Mouse (Mus musculus) heart, embryonic 10.5 days (tissue): ENCODE results near the gene Avp. TPM values are rescaled to one million over a fixed set of nuclear protein-coding genes. Genes with fewer than 3 reads are reported as not detected.

Source experiments
- DNase-seq: peaks from one replicate; pipeline ENCODE4 v3.0.0-alpha.2; 2017; ENCODE audit warnings: low spot score
- H3K27ac ChIP-seq: fragments of 300-500 bp; sonication (generic); 2 replicates; pipeline ENCODE4 v1.5.1; 2016; ENCODE audit warnings: mild to moderate bottlenecking
- H3K27me3 ChIP-seq: fragments of 300-500 bp; sonication (generic); 2 replicates; pipeline ENCODE4 v1.6.1; 2016; ENCODE audit warnings: mild to moderate bottlenecking; ENCODE audit not compliant: poor library complexity, insufficient read depth, severe bottlenecking
- H3K36me3 ChIP-seq: fragments of 300-500 bp; sonication (generic); 2 replicates; pipeline ENCODE4 v1.6.1; 2016; ENCODE audit warnings: mild to moderate bottlenecking, moderate library complexity
- H3K4me1 ChIP-seq: fragments of 300-500 bp; sonication (generic); 2 replicates; pipeline ENCODE4 v1.6.1; 2016; ENCODE audit warnings: mild to moderate bottlenecking
- H3K4me3 ChIP-seq: fragments of 300-500 bp; sonication (generic); 2 replicates; pipeline ENCODE4 v1.5.1; 2016; ENCODE audit warnings: mild to moderate bottlenecking, moderate library complexity
- H3K9me3 ChIP-seq: fragments of 300-500 bp; sonication (generic); 2 replicates; pipeline ENCODE4 v1.6.1; 2016; ENCODE audit warnings: mild to moderate bottlenecking, moderate library complexity
- WGBS: fragments of 180-500 bp; shearing (Covaris S2); methylation state at CpG from one replicate; pipeline ENCODE4 v1.1.7; 2016; 5-methylcytosine and 5-hydroxymethylcytosine counted together
- polyA plus RNA-seq: library from polyadenylated mRNA; unstranded; fragments of >200 nt; fragmentation: Nextera tagmentation; extraction: Ambion mirVana; gene quantifications from 2 replicates; pipeline ENCODE4 v1.2.1, GENCODE M21; 2016

Avp gene
- polyA plus RNA-seq, result 0.33 and 1.2 TPM in 2 replicates

DNA sequence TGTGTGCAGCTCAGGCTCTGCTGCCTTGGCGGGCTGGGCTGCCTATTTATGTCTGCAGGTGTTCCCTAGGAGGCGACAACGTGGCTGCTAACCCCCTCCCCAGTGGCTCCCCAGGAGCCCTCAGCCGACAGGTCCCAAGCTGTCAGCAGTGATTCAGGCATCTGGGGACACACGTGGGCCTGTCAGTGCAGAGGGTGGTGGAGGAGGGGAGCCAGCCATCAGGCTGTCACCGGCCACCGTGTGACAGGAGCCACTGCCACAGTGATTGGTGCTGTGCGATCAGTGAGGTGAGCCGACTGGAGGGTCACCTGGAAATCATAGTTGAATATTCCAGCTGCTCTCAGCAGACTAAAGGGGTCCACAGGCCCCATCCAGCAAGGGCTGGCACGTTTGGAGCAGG is at the start of gene Avp:
TSS of gene Avp (minus strand) at position 3 of the 400 bp plus-strand sequence.
- peaks cover 66% of the 10 kb centered on the region for H3K27me3 ChIP-seq
- peaks cover 40% of the 10 kb centered on the region for H3K4me1 ChIP-seq
- H3K4me3 ChIP-seq, result 0 out of 2 replicates have a peak within 1 kb of the TSS, but pooled peaks have one; percentile 5
- no peaks in the 10 kb centered on the region for H3K36me3 ChIP-seq
- no peaks in the 10 kb centered on the region for H3K9me3 ChIP-seq
- H3K27ac ChIP-seq, result no peak within 1 kb of the TSS
- WGBS, result 20% methylated on average over 10 of the region's 10 CpGs
- DNase-seq, result no peak

GRCm38 (mm10) chr2:130629839-130630203 is 47.5 kb upstream of the Avp start, which contains the start of the genes Fastkd5 and Ubox5:
Gene Fastkd5, minus strand, starts transcription at chr2:130630027.
Gene Ubox5, minus strand, starts transcription at chr2:130630038.
- DNase-seq, result peak; percentile 93
- WGBS, result under 1% methylated on average over 25 of the region's 25 CpGs

GRCm38 (mm10) chr2:130629080-130629838 is 46.9 kb upstream of the Avp start:
- Histone ChIP-seq H3K4me1 (peaks cover 11% of the 10 kb centered on the region; the same call in 1 of the 2 replicates), H3K9me3 (no peaks in the 10 kb centered on the region), H3K27ac (peak overlapping the region; percentile 95), H3K27me3 (peaks cover 15% of the 10 kb centered on the region), H3K4me3 (peak overlapping the region; percentile 99), H3K36me3 (peaks cover 31% of the 10 kb centered on the region)
- 2% methylated on average over 37 of the region's 37 CpGs for WGBS
- DNase-seq, result peak; percentile 84

More at GRCm38 (mm10) chr2:130629839-130630203, 47.5 kb upstream of the Avp start, which contains the start of the genes Fastkd5 and Ubox5:
- Histone ChIP-seq H3K4me3 (peak within 1 kb of the TSS; percentile 99), H3K27ac (peak within 1 kb of the TSS; percentile 95), H3K27me3 (peaks cover 20% of the 10 kb centered on the region), H3K4me1 (peaks cover 16% of the 10 kb centered on the region), H3K36me3 (peaks cover 29% of the 10 kb centered on the region), H3K9me3 (no peaks in the 10 kb centered on the region)

DNA sequence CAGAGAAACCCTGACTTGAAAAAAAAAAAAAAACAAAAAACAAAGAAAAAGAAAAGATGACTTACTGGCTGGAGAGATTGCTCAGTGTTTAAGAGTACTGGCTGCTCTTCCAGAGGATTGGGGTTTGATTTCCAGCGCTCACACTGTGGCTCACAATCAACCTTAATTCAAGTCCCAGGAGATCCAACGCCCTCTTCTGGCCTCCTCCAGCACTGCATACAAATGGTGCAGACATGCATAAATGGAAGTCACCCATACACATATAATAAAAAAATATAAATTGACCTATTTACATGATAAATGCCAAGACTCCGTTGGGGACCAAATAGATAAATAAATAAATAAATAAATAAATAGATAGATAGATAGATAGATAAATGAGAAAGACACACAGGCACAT is 46.1 kb upstream of the Avp start:
- DNase-seq, result no peak
- peak overlapping the region; percentile 99 for H3K4me3 ChIP-seq

GRCm38 (mm10) chr2:130618972-130619371 is 36.6 kb upstream of the Avp start:
- Histone ChIP-seq H3K27me3 (no peaks in the 10 kb centered on the region), H3K4me3 (no peak overlapping the region), H3K9me3 (no peaks in the 10 kb centered on the region), H3K36me3 (peaks cover 64% of the 10 kb centered on the region), H3K4me1 (no peaks in the 10 kb centered on the region), H3K27ac (no peak overlapping the region)
- no peak for DNase-seq
- WGBS, result 87% methylated on average over 7 of the region's 7 CpGs

More for the DNA sequence above, 46.1 kb upstream of the Avp start:
- peaks cover 6% of the 10 kb centered on the region for H3K27me3 ChIP-seq
- 51% methylated on average over 3 of the region's 3 CpGs for WGBS
- H3K27ac ChIP-seq, result no peak overlapping the region
- peaks cover 6% of the 10 kb centered on the region; the same call in 1 of the 2 replicates for H3K4me1 ChIP-seq
- H3K9me3 ChIP-seq, result no peaks in the 10 kb centered on the region
- H3K36me3 ChIP-seq, result peaks cover 34% of the 10 kb centered on the region

GRCm38 (mm10) chr2:130613091-130613490 is 30.7 kb upstream of the Avp start:
- H3K9me3 ChIP-seq, result no peaks in the 10 kb centered on the region
- no peaks in the 10 kb centered on the region for H3K27me3 ChIP-seq
- no peak overlapping the region for H3K4me3 ChIP-seq
- H3K36me3 ChIP-seq, result peaks cover 42% of the 10 kb centered on the region
- H3K4me1 ChIP-seq, result no peaks in the 10 kb centered on the region
- DNase-seq, result no peak
- WGBS, result 61% methylated on average over 3 of the region's 3 CpGs
- no peak overlapping the region for H3K27ac ChIP-seq

DNA sequence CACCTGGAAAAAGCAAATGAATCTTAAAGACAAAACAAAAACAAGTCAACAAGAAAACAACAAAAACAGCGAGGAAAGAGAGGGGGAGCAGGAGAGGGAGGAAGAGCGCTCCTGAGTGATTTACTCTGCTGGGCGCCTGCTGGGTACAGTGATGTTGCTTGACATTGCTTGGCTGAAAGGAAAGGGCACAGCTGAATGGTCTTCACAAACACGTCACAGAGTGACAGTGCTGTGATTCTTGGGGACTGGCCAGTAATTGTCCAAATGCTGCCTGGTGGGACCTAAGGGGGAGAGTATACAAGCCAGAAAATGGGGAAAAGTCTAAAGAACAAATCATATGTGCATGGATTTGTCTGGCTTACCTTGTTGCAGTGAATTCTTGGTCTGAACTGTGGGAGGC is 19.8 kb upstream of the Avp start:
- H3K36me3 ChIP-seq, result peaks cover 62% of the 10 kb centered on the region
- 85% methylated on average over 4 of the region's 4 CpGs for WGBS

DNA sequence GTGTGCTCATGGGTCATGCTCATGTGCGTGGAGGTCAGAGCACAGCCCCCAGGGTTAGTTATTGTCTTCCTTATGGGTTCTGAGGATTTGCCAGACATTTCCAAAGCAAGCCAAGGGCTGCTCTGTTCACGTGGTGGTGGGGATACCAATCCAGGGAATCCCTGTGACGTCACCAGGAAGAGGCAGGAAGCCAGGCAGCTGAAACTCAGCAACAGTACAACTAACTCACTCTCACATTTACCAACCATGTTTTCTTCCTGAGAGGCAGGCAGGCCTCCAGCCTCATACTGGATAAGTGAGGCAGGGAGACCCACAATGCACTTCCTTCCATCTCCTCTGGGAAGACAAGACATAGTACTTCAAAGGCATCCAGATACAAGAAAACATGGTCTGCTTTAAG is 16.0 kb upstream of the Avp start:
- Histone ChIP-seq H3K4me3 (no peak overlapping the region), H3K4me1 (peaks cover 9% of the 10 kb centered on the region), H3K27me3 (no peaks in the 10 kb centered on the region), H3K27ac (no peak overlapping the region), H3K9me3 (no peaks in the 10 kb centered on the region), H3K36me3 (peaks cover 85% of the 10 kb centered on the region)
- 50% methylated on average over 3 of the region's 3 CpGs for WGBS
- DNase-seq, result no peak

More for the DNA sequence above, 19.8 kb upstream of the Avp start:
- DNase-seq, result no peak
- H3K4me1 ChIP-seq, result no peaks in the 10 kb centered on the region
- no peaks in the 10 kb centered on the region for H3K27me3 ChIP-seq
- H3K27ac ChIP-seq, result no peak overlapping the region
- no peak overlapping the region for H3K4me3 ChIP-seq
- no peaks in the 10 kb centered on the region for H3K9me3 ChIP-seq

DNA sequence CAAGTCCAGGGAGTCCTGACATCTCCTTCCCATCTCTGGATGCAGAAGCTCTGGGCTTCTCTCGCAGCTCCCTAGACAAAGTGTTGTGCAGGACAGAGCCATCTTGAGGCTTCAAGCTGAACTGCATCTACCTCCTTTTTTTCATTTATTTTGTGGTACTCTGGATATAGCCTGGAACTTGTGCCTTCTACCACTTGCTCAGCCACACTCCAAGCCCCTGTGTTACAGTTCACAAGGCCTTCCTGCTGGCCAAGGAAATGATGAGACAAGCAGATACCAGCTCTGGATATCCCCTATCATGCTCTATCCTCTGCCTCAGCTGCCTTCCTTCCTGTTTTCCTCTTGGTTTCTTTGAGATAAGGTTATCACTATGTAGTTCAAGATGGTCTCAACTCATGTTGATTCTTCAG is 15.3 kb upstream of the Avp start:
- Histone ChIP-seq H3K27ac (no peak overlapping the region), H3K27me3 (no peaks in the 10 kb centered on the region), H3K36me3 (peaks cover 77% of the 10 kb centered on the region), H3K4me1 (peaks cover 9% of the 10 kb centered on the region), H3K9me3 (no peaks in the 10 kb centered on the region), H3K4me3 (no peak overlapping the region)
- DNase-seq, result peak; percentile 74
- 19% methylated on average over 1 of the region's 1 CpGs for WGBS

DNA sequence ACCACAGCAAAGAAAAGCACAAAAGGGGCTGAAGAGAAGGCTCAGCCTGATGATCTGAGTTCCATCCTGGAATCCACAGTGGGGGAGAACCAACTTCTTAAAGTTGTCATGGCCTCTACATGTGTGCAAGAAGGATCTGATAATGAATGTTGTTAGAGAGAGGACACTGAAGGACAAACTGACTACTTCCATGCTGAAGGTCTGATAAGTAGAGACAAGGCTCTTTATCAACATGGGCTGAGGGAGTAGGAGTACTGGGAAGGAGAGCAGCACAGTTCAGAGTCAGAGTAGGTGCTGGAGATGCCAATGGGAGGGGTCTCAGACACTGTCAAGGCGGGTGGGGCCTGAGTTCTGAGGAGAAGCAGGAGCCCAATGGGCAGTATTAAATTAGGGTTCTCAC is 13.2 kb upstream of the Avp start:
- Histone ChIP-seq H3K4me3 (no peak overlapping the region), H3K36me3 (peaks cover 78% of the 10 kb centered on the region), H3K27ac (no peak overlapping the region), H3K9me3 (no peaks in the 10 kb centered on the region), H3K4me1 (peaks cover 9% of the 10 kb centered on the region), H3K27me3 (no peaks in the 10 kb centered on the region)
- WGBS, result 67% methylated on average over 1 of the region's 1 CpGs
- no peak for DNase-seq

DNA sequence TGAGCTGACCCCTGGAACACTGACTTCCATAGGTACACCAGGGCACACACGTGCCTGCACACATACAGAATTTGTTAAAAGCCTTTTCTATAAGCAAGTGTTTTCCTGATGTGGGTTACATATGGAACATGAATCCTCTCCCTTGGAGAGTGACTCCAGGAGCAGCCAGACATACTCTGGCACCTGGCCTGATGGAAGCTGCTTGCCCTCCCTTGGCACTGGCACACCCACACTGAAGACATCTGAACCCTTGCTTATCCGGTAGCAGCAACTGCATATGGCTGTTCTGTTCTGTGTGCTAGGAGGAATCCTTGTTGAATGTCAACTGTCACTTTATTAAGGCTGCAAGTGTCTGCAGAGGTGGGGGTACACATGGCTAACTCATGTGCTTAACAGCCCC is 8.7 kb upstream of the Avp start:
- no peaks in the 10 kb centered on the region for H3K9me3 ChIP-seq
- no peak overlapping the region for H3K27ac ChIP-seq
- DNase-seq, result no peak
- peaks cover 44% of the 10 kb centered on the region for H3K36me3 ChIP-seq
- peaks cover 4% of the 10 kb centered on the region; the same call in 1 of the 2 replicates for H3K27me3 ChIP-seq
- 83% methylated on average over 2 of the region's 2 CpGs for WGBS
- H3K4me3 ChIP-seq, result no peak overlapping the region
- H3K4me1 ChIP-seq, result peaks cover 11% of the 10 kb centered on the region

DNA sequence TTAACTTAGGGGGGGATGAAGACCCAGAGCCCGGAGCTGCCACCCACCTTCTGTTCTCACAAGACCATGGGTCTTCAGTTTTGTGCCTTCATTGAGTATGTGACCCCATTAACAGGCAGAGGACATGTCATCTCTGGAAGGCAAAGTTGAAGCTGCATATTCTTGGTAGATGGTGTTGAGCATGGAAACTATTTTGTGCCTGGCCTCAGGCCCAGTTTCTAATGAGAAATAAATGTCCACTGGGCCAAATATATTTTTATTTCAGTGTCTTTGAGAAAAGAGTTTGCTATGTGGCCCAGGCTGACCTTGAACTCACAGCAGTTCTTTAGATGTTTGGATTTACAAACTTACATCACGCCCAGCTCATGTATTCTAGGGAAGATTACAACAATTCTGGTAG is 7.4 kb upstream of the Avp start:
- Histone ChIP-seq H3K27me3 (peaks cover 4% of the 10 kb centered on the region; the same call in 1 of the 2 replicates), H3K27ac (no peak overlapping the region), H3K36me3 (peaks cover 33% of the 10 kb centered on the region), H3K4me1 (0 out of 2 replicates have a peak, but pooled peaks cover 4% of the 10 kb centered on the region), H3K4me3 (no peak overlapping the region), H3K9me3 (no peaks in the 10 kb centered on the region)
- WGBS, result 90% methylated on average over 2 of the region's 2 CpGs
- no peak for DNase-seq

GRCm38 (mm10) chr2:130589157-130589556 is 6.8 kb upstream of the Avp start:
- Histone ChIP-seq H3K36me3 (peaks cover 28% of the 10 kb centered on the region), H3K4me1 (peaks cover 7% of the 10 kb centered on the region; the same call in 1 of the 2 replicates), H3K4me3 (no peak overlapping the region), H3K27ac (no peak overlapping the region), H3K27me3 (peaks cover 4% of the 10 kb centered on the region; the same call in 1 of the 2 replicates), H3K9me3 (no peaks in the 10 kb centered on the region)
- DNase-seq, result no peak
- WGBS, result 66% methylated on average over 4 of the region's 4 CpGs
